Mouse (Mus musculus) Patski (cell line): ENCODE results near the gene Grik4. TPM values are rescaled to one million over a fixed set of nuclear protein-coding genes. Genes with fewer than 3 reads are reported as not detected.

Experiments
- ATAC-seq: fragments of 100-300 bp; one replicate; pipeline ENCODE4 v1.8.0; 2021
- CTCF ChIA-PET: fragments of 350-600 bp; sonication (Branson Sonifier 250); formaldehyde crosslinking; loops from one replicate; lab custom pipeline; 2022; ENCODE audit warnings: inconsistent platforms; lab: Charles Lee
- POLR2A ChIA-PET: fragments of 350-600 bp; sonication (Branson Sonifier 250); formaldehyde crosslinking; loops from one replicate; lab custom pipeline; 2022; ENCODE audit warnings: antibody characterized with exemption, inconsistent platforms; lab: Charles Lee
- DNase-seq: peaks from one replicate; pipeline ENCODE4 v3.0.0-alpha.2; 2011; ENCODE audit warnings: low read depth, low spot score
- H3K27me3 ChIP-seq: fragments of 371-371 bp; one replicate; pipeline ENCODE4 v1.5.1; 2021
- CTCF ChIP-seq: fragments of 100-300 bp; IDR thresholded peaks from one replicate; pipeline ENCODE4 v1.5.1; 2021
- in situ Hi-C: fragments of 300-500 bp; cut with MboI; formaldehyde crosslinking; loops from 3 replicates; pipeline ENCODE4 v1.11.1; 2018; ENCODE audit warnings: low pct_unique_long_range_greater_than_20kb, mixed read lengths
- polyA plus RNA-seq: library from polyadenylated mRNA; unstranded; gene quantifications from one replicate; pipeline ENCODE4 v1.2.3, GENCODE M21; 2021

The Grik4 gene
- polyA plus RNA-seq, 1 experiment from 2014 or later, result 0.09 TPM

DNA sequence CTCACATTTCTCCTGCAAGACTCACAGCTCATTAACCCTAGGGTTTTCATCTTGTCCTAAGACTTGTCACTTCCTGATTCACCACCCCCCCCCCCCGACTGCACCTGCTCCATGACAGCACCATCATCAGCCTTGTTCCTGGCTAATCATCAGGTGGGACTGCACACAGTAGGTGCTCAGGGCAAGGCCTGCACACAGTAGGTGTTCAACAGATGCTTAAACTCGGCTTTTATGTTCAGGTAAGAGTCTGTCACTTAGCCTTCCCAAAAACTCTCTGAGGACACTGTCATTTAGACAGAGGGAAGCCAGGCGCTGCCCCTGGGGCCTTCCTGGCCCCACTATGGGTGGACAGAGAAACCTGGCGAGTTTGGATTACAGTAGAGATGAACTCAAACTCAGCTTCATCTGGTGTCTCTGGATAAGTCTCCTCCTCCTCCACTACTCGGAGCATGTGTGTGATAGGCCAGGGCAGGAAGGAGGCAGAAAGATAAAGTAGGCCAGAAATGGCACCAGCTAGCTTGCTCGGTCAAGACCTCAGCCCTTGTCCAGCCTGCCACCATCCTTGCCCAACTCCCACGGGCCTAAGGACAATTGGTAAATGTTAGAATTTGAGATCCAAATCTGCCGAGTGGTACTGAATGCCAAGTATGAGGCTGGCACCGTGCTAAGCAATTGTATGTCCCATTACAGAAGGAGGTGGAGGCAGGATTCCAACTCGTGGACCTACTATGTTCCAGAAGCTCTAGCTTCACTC lies 61.1 kb downstream of the Grik4 start:
- DNase-seq, result no peak
- in situ Hi-C loops, result no loop called here
- no peak for ATAC-seq
- POLR2A ChIA-PET, result no interaction called here
- H3K27me3 ChIP-seq, result peaks cover 21% of the 10 kb centered on the region
- TF ChIP-seq CTCF, result no peak
- CTCF ChIA-PET, result interaction anchor here (0.9 to 1.1 kb wide), 2 partner anchors 37 to 62 kb away, joined by 3 to 4 read pairs; partner anchors contain the start of gene Grik4

DNA sequence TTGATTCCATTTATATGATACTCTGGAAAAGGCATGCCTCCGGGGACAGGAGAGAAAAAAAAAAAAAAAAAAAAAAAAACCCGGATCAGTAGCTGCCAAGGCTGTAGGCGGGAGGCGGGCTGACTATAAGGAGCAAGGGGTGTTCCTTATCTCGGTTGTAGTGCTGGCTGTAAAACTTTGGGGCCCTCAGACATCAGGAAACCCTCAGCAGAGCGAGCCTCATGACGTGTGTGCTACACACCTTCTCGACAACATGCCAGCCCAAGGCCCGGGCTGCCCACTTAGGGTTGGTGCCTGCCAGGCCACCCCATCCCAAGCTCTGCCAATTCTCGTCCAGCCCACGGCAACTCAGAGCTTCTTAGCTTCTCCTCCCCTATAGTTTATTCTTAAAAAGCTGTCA lies 62.0 kb downstream of the Grik4 start:
- POLR2A ChIA-PET, result no interaction called here
- in situ Hi-C loops, result no loop called here
- CTCF ChIA-PET, result no interaction called here
- ATAC-seq (no peak), DNase-seq (no peak)
- peaks cover 19% of the 10 kb centered on the region for H3K27me3 ChIP-seq
- TF ChIP-seq CTCF, result no peak

DNA sequence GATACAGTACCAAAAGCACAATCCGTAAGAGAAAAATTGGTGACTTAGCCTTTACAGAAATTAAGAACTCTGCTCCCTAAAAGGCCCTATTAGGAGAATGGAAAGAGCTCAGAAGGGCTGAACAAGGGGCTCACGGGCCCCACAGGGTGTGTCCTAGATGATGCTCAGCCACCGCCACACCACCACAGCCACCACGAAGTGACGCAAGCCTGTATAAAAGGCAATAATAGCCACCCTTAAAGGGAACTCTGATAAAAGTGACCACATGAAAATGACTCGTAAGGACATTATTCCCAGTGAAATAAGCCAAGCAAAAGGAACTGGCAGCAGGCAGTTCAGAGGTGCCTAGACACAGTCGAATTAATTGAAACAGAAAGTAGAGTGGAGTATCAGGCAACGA lies 63.3 kb downstream of the Grik4 start:
- ChIA-PET POLR2A (interaction anchor here (0.7 to 0.8 kb wide), 2 partner anchors 13 to 27 kb away, joined by 3 read pairs; no protein-coding TSS in a partner anchor), CTCF (no interaction called here)
- ATAC-seq (no peak), DNase-seq (no peak)
- no peak for TF ChIP-seq CTCF
- H3K27me3 ChIP-seq, result peaks cover 17% of the 10 kb centered on the region
- in situ Hi-C loops, result no loop called here

DNA sequence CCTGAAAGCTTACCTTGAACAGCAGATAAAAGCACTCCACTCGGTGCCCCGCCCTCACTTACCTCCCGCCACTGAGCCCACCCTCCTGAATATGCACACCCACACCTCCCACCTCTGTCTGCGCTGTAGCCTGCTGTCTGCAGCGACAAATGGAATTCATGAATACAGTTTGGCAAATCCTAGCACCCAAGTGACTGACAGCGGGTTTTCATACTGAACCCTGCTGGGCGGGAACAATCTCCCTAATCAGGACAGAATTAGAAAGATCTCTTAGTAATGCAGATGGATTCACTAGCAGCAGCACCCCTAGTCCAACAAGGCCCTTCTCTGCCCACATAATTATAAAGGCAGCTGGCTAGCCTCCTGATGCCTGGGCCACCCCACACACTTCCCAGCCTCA lies 65.9 kb downstream of the Grik4 start:
- TF ChIP-seq CTCF, result no peak
- H3K27me3 ChIP-seq, result peaks cover under 1% of the 10 kb centered on the region
- ATAC-seq (no peak), DNase-seq (no peak)
- in situ Hi-C loops, result no loop called here
- ChIA-PET POLR2A (no interaction called here), CTCF (no interaction called here)

DNA sequence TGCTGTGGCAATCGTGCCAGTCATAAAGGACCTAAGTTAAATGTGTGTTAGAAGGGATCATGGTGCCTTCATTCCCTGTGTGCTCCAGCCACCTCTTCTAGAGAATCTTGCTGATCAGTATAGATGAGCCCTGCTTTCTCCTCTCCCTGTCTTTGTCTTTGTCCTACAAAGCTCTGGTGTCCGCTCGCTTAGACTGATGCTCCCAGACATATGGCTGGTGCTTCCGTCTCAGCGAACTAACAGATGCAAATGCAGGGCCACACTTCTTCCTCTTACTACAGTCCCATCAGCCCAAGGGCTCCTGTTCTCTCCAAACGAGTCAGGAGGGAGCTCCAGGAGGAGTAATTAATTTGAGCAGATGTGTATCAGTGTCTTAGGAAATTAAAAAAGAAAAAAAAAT lies 71.4 kb downstream of the Grik4 start:
- DNase-seq (no peak), ATAC-seq (no peak)
- ChIA-PET POLR2A (no interaction called here), CTCF (no interaction called here)
- no peak for TF ChIP-seq CTCF
- peaks cover 2% of the 10 kb centered on the region for H3K27me3 ChIP-seq
- in situ Hi-C loops, result no loop called here

DNA sequence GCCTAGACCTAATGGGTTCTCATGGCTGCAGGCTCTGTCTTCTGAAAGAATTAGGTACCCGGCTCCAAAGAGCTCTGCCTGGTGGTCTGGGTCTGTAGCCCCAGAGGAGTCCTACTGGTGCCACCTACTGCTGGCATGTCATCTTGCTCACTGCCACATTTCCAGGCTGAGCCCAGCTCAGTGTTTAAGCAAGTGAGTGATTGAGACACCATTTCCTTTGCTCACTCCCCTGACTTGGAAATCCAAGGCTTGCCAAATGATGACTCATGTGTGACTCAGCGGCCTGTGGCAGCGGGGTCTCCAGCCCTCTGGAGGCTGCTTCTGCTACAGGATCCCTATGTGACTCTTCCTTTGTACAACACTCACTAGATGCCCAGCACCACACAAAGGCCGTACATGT lies 72.6 kb downstream of the Grik4 start:
- in situ Hi-C loops, result no loop called here
- peaks cover 6% of the 10 kb centered on the region for H3K27me3 ChIP-seq
- DNase-seq, result peak; percentile 13
- ChIA-PET POLR2A (no interaction called here), CTCF (no interaction called here)
- TF ChIP-seq CTCF, result no peak
- ATAC-seq, result peak; percentile 64

DNA sequence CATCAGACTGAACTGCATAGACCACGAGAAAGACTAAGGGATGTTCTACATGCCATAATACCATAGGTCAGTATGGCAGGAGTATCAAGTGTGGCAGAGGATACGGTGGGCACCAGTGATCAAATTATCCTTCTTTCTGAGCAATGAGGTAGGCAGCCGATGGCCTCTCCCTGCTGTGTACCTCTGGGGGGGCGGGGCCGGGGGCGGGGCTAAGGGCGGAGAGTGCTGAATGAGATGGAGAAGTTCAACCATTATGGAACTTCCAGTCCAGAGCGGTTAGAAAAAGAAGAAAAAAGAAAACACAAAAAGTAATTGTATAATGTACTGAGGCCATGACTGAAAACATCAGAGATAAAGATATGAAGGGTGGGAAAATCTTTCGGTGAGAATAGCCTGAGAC lies 74.0 kb downstream of the Grik4 start:
- ChIA-PET POLR2A (no interaction called here), CTCF (interaction anchor here (0.9 kb wide), 1 partner anchor 255 kb away, joined by 3 read pairs; no protein-coding TSS in a partner anchor)
- H3K27me3 ChIP-seq, result peaks cover 6% of the 10 kb centered on the region
- no peak for ATAC-seq
- no peak for DNase-seq
- in situ Hi-C loops, result no loop called here
- TF ChIP-seq CTCF, result no peak

DNA sequence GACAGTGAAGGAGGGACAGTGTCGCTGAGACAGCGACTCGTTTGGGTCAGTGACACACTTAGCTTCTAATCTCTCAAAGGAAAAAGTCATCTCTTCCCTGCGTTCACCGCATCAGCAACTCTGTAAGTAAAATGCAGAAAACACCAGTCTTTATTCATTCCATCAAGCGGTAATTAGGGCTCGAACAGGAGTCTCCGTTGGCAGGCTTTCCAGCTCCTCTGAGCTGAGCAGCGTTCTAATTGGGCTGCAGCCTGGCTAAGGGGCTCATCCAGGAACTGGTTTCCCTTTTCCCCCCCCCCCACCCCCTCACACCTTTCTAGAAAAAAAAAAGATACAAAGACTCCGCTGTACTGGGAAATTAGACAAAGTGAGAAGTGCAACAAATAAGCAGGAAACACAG lies 75.8 kb downstream of the Grik4 start:
- CTCF ChIA-PET, result interaction anchor here (1.0 kb wide), 1 partner anchor 9 kb away, joined by 3 read pairs; no protein-coding TSS in a partner anchor
- in situ Hi-C loops, result no loop called here

DNA sequence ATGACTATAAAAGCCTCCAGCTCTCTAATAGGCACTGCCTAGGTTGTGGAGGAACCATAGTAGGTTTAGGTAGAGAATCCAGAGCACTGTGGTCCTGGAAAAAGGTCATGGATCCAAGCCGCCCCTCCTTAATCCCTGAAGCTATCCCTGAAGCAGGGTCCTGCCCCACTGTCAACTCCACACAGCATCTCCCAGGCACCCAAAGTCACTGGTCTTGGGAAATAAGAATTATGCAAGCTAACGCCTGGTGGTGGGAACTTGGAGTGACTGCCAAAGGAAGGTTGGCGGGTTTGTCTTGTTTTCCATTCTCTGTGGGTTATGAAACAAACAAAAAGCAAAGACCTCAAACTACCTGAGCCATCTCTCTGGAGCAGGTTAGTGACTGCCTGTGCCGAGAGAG lies 77.6 kb downstream of the Grik4 start:
- in situ Hi-C loops, result no loop called here
- no peak for ATAC-seq
- CTCF ChIA-PET, result interaction anchor here (0.9 to 1.0 kb wide), 2 partner anchors 43 to 78 kb away, joined by 3 read pairs; no protein-coding TSS in a partner anchor
- TF ChIP-seq CTCF, result no peak
- H3K27me3 ChIP-seq, result peaks cover 6% of the 10 kb centered on the region
- POLR2A ChIA-PET, result no interaction called here
- no peak for DNase-seq

More for the DNA sequence above, 75.8 kb downstream of the Grik4 start:
- no peak for TF ChIP-seq CTCF
- POLR2A ChIA-PET, result interaction anchor here (0.5 kb wide), 1 partner anchor 13 kb away, joined by 3 read pairs; no protein-coding TSS in a partner anchor
- DNase-seq, result no peak
- ATAC-seq, result no peak
- peaks cover 6% of the 10 kb centered on the region for H3K27me3 ChIP-seq

DNA sequence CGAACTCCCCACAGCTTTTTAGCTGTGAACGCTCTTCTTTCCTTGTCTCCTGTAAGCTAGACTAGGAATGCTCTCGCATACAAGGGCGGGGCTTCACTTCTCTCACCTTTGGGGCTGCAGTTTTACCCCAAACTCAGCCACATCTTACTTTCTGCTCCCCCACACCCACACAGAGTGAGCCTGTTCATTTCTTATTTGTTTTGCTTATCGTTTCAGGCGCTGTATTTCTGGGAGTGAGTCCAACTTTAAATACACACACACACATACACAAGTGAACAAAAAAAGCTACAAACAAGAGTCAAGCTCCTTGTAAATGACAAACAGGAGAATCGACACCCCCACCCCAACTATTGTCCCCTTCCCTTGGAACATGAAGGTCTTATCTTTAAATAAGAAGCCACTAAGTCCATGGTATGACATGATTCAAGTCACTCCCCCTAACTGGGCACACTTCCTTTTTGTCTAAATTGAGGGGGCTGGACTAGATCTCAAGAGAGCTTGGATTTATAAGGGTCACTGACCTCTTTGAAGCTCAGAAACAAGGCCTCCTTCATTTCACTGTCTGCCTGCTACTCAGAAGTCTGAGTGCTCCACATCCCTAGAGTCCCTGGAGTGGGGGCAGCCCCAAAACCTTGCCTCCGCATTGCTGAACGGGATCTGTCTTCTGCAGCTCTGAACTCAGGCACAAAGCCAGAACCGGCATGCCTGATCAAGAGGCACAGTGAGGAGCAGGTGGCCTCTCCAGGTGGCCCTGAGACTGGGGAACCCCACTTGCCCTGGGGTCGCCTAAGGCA lies 79.1 kb downstream of the Grik4 start:
- DNase-seq (no peak), ATAC-seq (no peak)
- H3K27me3 ChIP-seq, result peaks cover 6% of the 10 kb centered on the region
- CTCF ChIA-PET, result no interaction called here
- POLR2A ChIA-PET, result no interaction called here
- TF ChIP-seq CTCF, result no peak
- in situ Hi-C loops, result no loop called here

DNA sequence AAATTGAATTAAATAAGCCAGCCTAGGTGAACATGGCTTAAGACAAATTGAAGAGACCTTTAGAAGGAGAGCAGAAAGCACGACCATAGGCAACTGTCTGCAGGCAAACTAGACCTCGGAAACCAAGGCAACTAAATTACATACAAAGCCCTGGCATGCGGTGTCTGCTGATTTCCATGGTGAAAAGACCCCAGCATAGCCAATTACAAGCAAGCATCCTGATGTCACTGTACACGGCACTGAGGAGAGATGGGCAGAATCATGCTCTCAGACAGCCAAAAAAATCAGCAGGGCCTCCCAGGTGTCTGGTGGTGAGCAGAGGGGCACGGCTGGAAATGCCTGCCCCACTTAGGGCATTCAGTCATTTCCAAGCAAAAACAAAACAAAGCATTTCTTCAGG lies 80.9 kb downstream of the Grik4 start:
- POLR2A ChIA-PET, result no interaction called here
- TF ChIP-seq CTCF, result no peak
- peaks cover 6% of the 10 kb centered on the region for H3K27me3 ChIP-seq
- CTCF ChIA-PET, result no interaction called here
- DNase-seq (no peak), ATAC-seq (no peak)
- in situ Hi-C loops, result no loop called here
